Mouse (Mus musculus) midbrain, embryonic 13.5 days (tissue): ENCODE measurements around the gene Cdk11b. TPM values are rescaled to one million over a fixed set of nuclear protein-coding genes. Genes with fewer than 3 reads are reported as not detected.
"Not testable (repeated sequence)": the region's sequence is repeated elsewhere in the genome, so short reads cannot be mapped to it uniquely, and the experiment has no call there.

ENCODE experiments used
- ATAC-seq: fragments of 200-750 bp; cut with Nextera tagmentation; 2 replicates; pipeline ENCODE4 v1.8.0; 2017; ENCODE audit warnings: mild to moderate bottlenecking, moderate TSS enrichment, moderate library complexity
- H3K27ac ChIP-seq: fragments of 300-500 bp; sonication (generic); 2 replicates; pipeline ENCODE4 v1.5.1; 2015; ENCODE audit warnings: inconsistent platforms, mild to moderate bottlenecking, moderate library complexity
- H3K27me3 ChIP-seq: fragments of 300-500 bp; sonication (generic); 2 replicates; pipeline ENCODE4 v1.6.1; 2015; ENCODE audit warnings: mild to moderate bottlenecking, inconsistent platforms
- H3K36me3 ChIP-seq: fragments of 300-500 bp; sonication (generic); 2 replicates; pipeline ENCODE4 v1.6.1; 2015; ENCODE audit warnings: mild to moderate bottlenecking, inconsistent platforms
- H3K4me1 ChIP-seq: fragments of 300-500 bp; sonication (generic); replicated peaks from 2 replicates; pipeline ENCODE4 v1.6.1; 2015; ENCODE audit warnings: inconsistent platforms
- H3K4me2 ChIP-seq: fragments of 300-500 bp; sonication (generic); replicated peaks from 2 replicates; pipeline ENCODE4 v1.6.1; 2015; ENCODE audit warnings: moderate library complexity, mild to moderate bottlenecking, inconsistent platforms
- H3K4me3 ChIP-seq: fragments of 300-500 bp; sonication (generic); replicated peaks from 2 replicates; pipeline ENCODE4 v1.5.1; 2015; ENCODE audit warnings: mild to moderate bottlenecking, inconsistent platforms
- H3K9ac ChIP-seq: fragments of 300-500 bp; sonication (generic); replicated peaks from 2 replicates; pipeline ENCODE4 v1.6.1; 2015; ENCODE audit warnings: mild to moderate bottlenecking, inconsistent platforms
- H3K9me3 ChIP-seq: fragments of 300-500 bp; sonication (generic); 2 replicates; pipeline ENCODE4 v1.6.1; 2016; ENCODE audit warnings: mild to moderate bottlenecking, inconsistent platforms
- WGBS: fragments of 180-500 bp; shearing (Covaris S2); methylation state at CpG from one replicate; pipeline ENCODE4 v1.1.7; 2015; 5-methylcytosine and 5-hydroxymethylcytosine counted together
- polyA plus RNA-seq: library from polyadenylated mRNA; unstranded; fragments of >200 nt; fragmentation: Nextera tagmentation; extraction: Ambion mirVana; gene quantifications from 2 replicates; pipeline ENCODE4 v1.2.1, GENCODE M21; 2015

Gene Cdk11b
- polyA plus RNA-seq, 1 experiment from 2014 or later = 65.1 TPM

- no peaks in the 10 kb centered on the region for H3K4me1 ChIP-seq
- WGBS = over 99% methylated on average over 3 of the region's 3 CpGs
- H3K9ac ChIP-seq = no peak overlapping the region
- no peaks in the 10 kb centered on the region for H3K27me3 ChIP-seq
- no peaks in the 10 kb centered on the region for H3K9me3 ChIP-seq
- H3K4me3 ChIP-seq = no peak overlapping the region
- no peak overlapping the region for H3K27ac ChIP-seq
- no peak overlapping the region for H3K4me2 ChIP-seq
- peaks cover 80% of the 10 kb centered on the region for H3K36me3 ChIP-seq
- ATAC-seq = no peak
Observed at GRCm38 (mm10) chr4:155613264-155613663, 11.4 kb upstream of the Cdk11b start.

- no peaks in the 10 kb centered on the region for H3K9me3 ChIP-seq
- peaks cover under 1% of the 10 kb centered on the region for H3K4me1 ChIP-seq
- H3K36me3 ChIP-seq = peaks cover 78% of the 10 kb centered on the region
- ATAC-seq = no peak
- H3K4me3 ChIP-seq = no peak overlapping the region
- H3K9ac ChIP-seq = no peak overlapping the region
- 94% methylated on average over 5 of the region's 5 CpGs for WGBS
- no peak overlapping the region for H3K27ac ChIP-seq
- H3K27me3 ChIP-seq = no peaks in the 10 kb centered on the region
- H3K4me2 ChIP-seq = no peak overlapping the region
Observed at GRCm38 (mm10) chr4:155618321-155618720, 6.3 kb upstream of the Cdk11b start.

GRCm38 (mm10) chr4:155630267-155630666, 5.6 kb downstream of the Cdk11b start:
- Histone ChIP-seq H3K4me2 (no peak overlapping the region), H3K36me3 (peaks cover 75% of the 10 kb centered on the region), H3K4me1 (peaks cover 4% of the 10 kb centered on the region), H3K9ac (no peak overlapping the region), H3K4me3 (no peak overlapping the region), H3K27ac (no peak overlapping the region), H3K9me3 (no peaks in the 10 kb centered on the region), H3K27me3 (no peaks in the 10 kb centered on the region)
- WGBS = 94% methylated on average over 6 of the region's 6 CpGs
- no peak for ATAC-seq

- Histone ChIP-seq H3K27ac (no peak overlapping the region), H3K36me3 (peaks cover 90% of the 10 kb centered on the region)
- ATAC-seq = no peak
Observed at GRCm38 (mm10) chr4:155635766-155636499, 11.3 kb downstream of the Cdk11b start.

GRCm38 (mm10) chr4:155643531-155643930, 18.9 kb downstream of the Cdk11b start:
- 91% methylated on average over 1 of the region's 1 CpGs for WGBS
- no peak for ATAC-seq

More at GRCm38 (mm10) chr4:155635766-155636499, 11.3 kb downstream of the Cdk11b start:
- H3K4me3 ChIP-seq = no peak overlapping the region
- H3K4me2 ChIP-seq = no peak overlapping the region
- no peaks in the 10 kb centered on the region for H3K4me1 ChIP-seq
- no peak overlapping the region for H3K9ac ChIP-seq
- H3K27me3 ChIP-seq = no peaks in the 10 kb centered on the region
- H3K9me3 ChIP-seq = no peaks in the 10 kb centered on the region

GRCm38 (mm10) chr4:155645308-155645707, 20.7 kb downstream of the Cdk11b start, which contains the start of gene Gm10563:
Gene Gm10563, minus strand, starts transcription at chr4:155645408.
- not testable (repeated sequence) for H3K27ac ChIP-seq, H3K4me3 ChIP-seq, ATAC-seq, H3K9ac ChIP-seq, H3K9me3 ChIP-seq, H3K27me3 ChIP-seq, H3K4me2 ChIP-seq, H3K4me1 ChIP-seq
- WGBS = 99% methylated on average over 2 of the region's 2 CpGs
- peaks cover 86% of the 10 kb centered on the region for H3K36me3 ChIP-seq

More at GRCm38 (mm10) chr4:155643531-155643930, 18.9 kb downstream of the Cdk11b start:
- Histone ChIP-seq H3K27ac (no peak overlapping the region), H3K9me3 (no peaks in the 10 kb centered on the region), H3K9ac (no peak overlapping the region), H3K4me3 (no peak overlapping the region), H3K4me1 (no peaks in the 10 kb centered on the region), H3K4me2 (no peak overlapping the region), H3K36me3 (peaks cover 81% of the 10 kb centered on the region), H3K27me3 (no peaks in the 10 kb centered on the region)

GRCm38 (mm10) chr4:155645721-155646120, 21.1 kb downstream of the Cdk11b start:
- Histone ChIP-seq H3K9me3 (no peaks in the 10 kb centered on the region), H3K4me3 (no peak overlapping the region), H3K4me2 (no peak overlapping the region), H3K27ac (no peak overlapping the region), H3K36me3 (peaks cover 86% of the 10 kb centered on the region), H3K4me1 (no peaks in the 10 kb centered on the region), H3K27me3 (peaks cover 5% of the 10 kb centered on the region), H3K9ac (no peak overlapping the region)
- WGBS = 94% methylated on average over 5 of the region's 5 CpGs
- ATAC-seq = no peak

GRCm38 (mm10) chr4:155649355-155649754, 24.7 kb downstream of the Cdk11b start:
- H3K4me1 ChIP-seq = peaks cover 21% of the 10 kb centered on the region
- H3K27me3 ChIP-seq = peaks cover 41% of the 10 kb centered on the region
- no peak overlapping the region for H3K9ac ChIP-seq
- no peak for ATAC-seq
- peaks cover 62% of the 10 kb centered on the region for H3K36me3 ChIP-seq
- no peak overlapping the region for H3K27ac ChIP-seq
- H3K9me3 ChIP-seq = no peaks in the 10 kb centered on the region
- H3K4me2 ChIP-seq = no peak overlapping the region
- WGBS = 97% methylated on average over 11 of the region's 11 CpGs
- no peak overlapping the region for H3K4me3 ChIP-seq

- Histone ChIP-seq H3K36me3 (peaks cover 58% of the 10 kb centered on the region), H3K9me3 (no peaks in the 10 kb centered on the region), H3K4me2 (no peak overlapping the region), H3K9ac (no peak overlapping the region), H3K4me3 (no peak overlapping the region), H3K27me3 (peaks cover 65% of the 10 kb centered on the region), H3K4me1 (peaks cover 33% of the 10 kb centered on the region), H3K27ac (no peak overlapping the region)
- 75% methylated on average over 15 of the region's 15 CpGs for WGBS
- no peak for ATAC-seq
Observed at GRCm38 (mm10) chr4:155651553-155652269, 27.1 kb downstream of the Cdk11b start.

GRCm38 (mm10) chr4:155652283-155653085, 27.8 kb downstream of the Cdk11b start:
- Histone ChIP-seq H3K9ac (peak overlapping the region; percentile 51), H3K9me3 (no peaks in the 10 kb centered on the region), H3K36me3 (peaks cover 60% of the 10 kb centered on the region), H3K4me1 (peaks cover 33% of the 10 kb centered on the region), H3K4me3 (peak overlapping the region; percentile 32), H3K4me2 (peak overlapping the region; percentile 59), H3K27me3 (peaks cover 65% of the 10 kb centered on the region), H3K27ac (no peak overlapping the region)
- ATAC-seq = no peak
- WGBS = 22% methylated on average over 36 of the region's 36 CpGs

- peaks cover 65% of the 10 kb centered on the region for H3K27me3 ChIP-seq
- 1% methylated on average over 33 of the region's 33 CpGs for WGBS
Observed at GRCm38 (mm10) chr4:155653086-155653450, 28.4 kb downstream of the Cdk11b start, which contains the start of gene Mmp23. Gene Mmp23, minus strand, starts transcription at chr4:155653384.

More at GRCm38 (mm10) chr4:155653086-155653450, 28.4 kb downstream of the Cdk11b start, which contains the start of gene Mmp23:
- H3K9me3 ChIP-seq = no peaks in the 10 kb centered on the region
- H3K9ac ChIP-seq = peak within 1 kb of the TSS; percentile 51
- H3K4me2 ChIP-seq = peak within 1 kb of the TSS; percentile 59
- H3K4me1 ChIP-seq = peaks cover 33% of the 10 kb centered on the region
- ATAC-seq = peak; percentile 52
- H3K4me3 ChIP-seq = peak within 1 kb of the TSS; percentile 32
- peaks cover 59% of the 10 kb centered on the region for H3K36me3 ChIP-seq
- no peak within 1 kb of the TSS for H3K27ac ChIP-seq
